Mouse (Mus musculus) testis, adult 2 months (tissue): ENCODE measurements around the gene Sbds. TPM values are rescaled to one million over a fixed set of nuclear protein-coding genes. Genes with fewer than 3 reads are reported as not detected.

ENCODE experiments used
- H3K27ac ChIP-seq: fragments of 200-500 bp; 2 replicates; pipeline ENCODE4 v1.5.1; 2012; ENCODE audit warnings: low read depth, low read length; ENCODE audit not compliant: control insufficient read depth, insufficient read depth
- H3K27me3 ChIP-seq: fragments of 200-500 bp; 2 replicates; pipeline ENCODE4 v1.6.1; 2012; ENCODE audit warnings: mild to moderate bottlenecking, low read length, moderate library complexity; ENCODE audit not compliant: control insufficient read depth, insufficient read depth
- H3K36me3 ChIP-seq: fragments of 200-500 bp; 2 replicates; pipeline ENCODE4 v1.6.1; 2012; ENCODE audit warnings: mild to moderate bottlenecking, low read length; ENCODE audit not compliant: control insufficient read depth, insufficient read depth
- H3K4me1 ChIP-seq: fragments of 200-500 bp; 2 replicates; pipeline ENCODE4 v1.6.1; 2012; ENCODE audit warnings: low read length; ENCODE audit not compliant: control insufficient read depth, insufficient read depth
- H3K4me3 ChIP-seq: fragments of 200-500 bp; 2 replicates; pipeline ENCODE4 v1.5.1; 2012; ENCODE audit warnings: low read depth, mild to moderate bottlenecking, low read length, moderate library complexity, mixed read lengths; ENCODE audit not compliant: control insufficient read depth
- CTCF ChIP-seq: fragments of 200-500 bp; IDR thresholded peaks from 2 replicates; pipeline ENCODE4 v1.5.1; 2012; ENCODE audit warnings: low read depth, mild to moderate bottlenecking, inconsistent platforms, low read length, moderate library complexity; ENCODE audit not compliant: control insufficient read depth, insufficient read depth, insufficient replicate concordance
- POLR2A ChIP-seq: fragments of 200-500 bp; IDR thresholded peaks from 2 replicates; pipeline ENCODE4 v1.6.1; 2012; ENCODE audit warnings: low read depth, mild to moderate bottlenecking, inconsistent platforms, low read length, moderate library complexity; ENCODE audit not compliant: control insufficient read depth
- polyA plus RNA-seq: library from polyadenylated mRNA; depleted of rRNA; stranded (reverse); fragments of >200 nt; gene quantifications from 2 replicates; pipeline ENCODE4 v1.2.3, GENCODE M21; 2012

Gene Sbds
- polyA plus RNA-seq, 1 experiment, result 52.2 TPM

DNA sequence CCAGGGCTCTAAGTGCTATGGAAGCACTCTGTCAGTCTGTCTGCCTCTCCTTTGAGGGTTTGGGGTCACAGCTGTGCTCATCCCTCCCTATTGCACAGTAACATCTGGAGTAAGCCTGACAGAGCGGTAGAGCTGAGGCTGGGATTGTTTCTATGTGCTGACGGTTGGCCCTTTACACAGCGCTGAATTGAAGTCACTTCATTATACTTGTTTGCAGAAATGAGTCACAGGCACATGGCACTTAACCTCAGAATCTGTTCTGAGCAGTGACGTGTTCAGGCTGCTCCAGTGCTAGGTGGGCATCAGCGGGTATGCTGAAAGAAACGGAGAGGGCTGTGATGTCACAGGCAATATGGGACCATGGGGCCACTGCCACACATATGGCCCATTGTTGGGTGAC lies 17.7 kb upstream of the Sbds start:
- H3K27me3 ChIP-seq, result no peaks in the 10 kb centered on the region
- peaks cover 2% of the 10 kb centered on the region; the same call in 1 of the 2 replicates for H3K36me3 ChIP-seq
- no peak overlapping the region for H3K27ac ChIP-seq
- no peak for TF ChIP-seq POLR2A
- no peak for TF ChIP-seq CTCF
- no peak overlapping the region for H3K4me3 ChIP-seq
- H3K4me1 ChIP-seq, result no peaks in the 10 kb centered on the region

DNA sequence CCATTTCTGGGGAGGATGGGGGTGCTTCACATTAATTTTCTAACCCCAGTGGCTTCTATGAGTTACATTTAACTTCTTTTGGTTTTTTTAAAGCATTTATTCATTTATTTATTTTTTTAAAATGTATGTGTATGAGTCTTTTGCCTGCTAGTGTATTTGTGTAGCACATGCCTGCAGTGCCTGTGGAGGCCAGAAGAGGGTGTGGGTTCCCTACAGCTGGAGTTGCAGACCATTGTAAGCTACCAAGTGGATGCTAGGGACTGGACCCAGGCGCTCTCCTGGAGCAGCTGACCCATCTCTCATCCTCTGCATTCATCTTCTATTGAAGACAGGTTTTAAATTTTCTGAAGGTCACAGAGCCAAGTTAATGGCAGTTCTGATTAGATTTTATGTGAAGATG lies 17.0 kb upstream of the Sbds start:
- TF ChIP-seq POLR2A, result no peak
- TF ChIP-seq CTCF, result no peak; the same call in 1 of the 2 replicates
- Histone ChIP-seq H3K4me3 (no peak overlapping the region), H3K4me1 (no peaks in the 10 kb centered on the region), H3K27me3 (no peaks in the 10 kb centered on the region), H3K27ac (no peak overlapping the region), H3K36me3 (peaks cover 2% of the 10 kb centered on the region; the same call in 1 of the 2 replicates)

DNA sequence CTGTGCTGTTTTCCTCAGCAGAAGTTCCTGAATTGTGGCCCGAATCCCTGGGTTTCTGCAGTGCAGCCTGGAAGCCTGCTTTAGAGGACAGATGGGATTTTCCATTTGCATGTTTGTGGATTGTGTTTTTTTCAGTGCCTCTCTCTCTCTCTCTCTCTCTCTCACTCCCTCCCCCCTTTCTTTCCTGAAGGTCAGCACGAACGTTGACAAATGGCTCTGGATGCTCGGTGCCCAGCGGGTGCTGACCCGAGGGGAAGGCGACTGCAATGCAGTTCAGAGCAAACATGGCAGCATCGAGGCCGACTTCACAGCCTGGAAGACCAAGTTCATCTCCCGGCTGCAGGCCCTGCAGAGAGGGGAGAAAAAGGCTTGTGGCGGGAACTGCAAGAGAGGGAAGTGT lies 13.6 kb upstream of the Sbds start:
- Histone ChIP-seq H3K4me1 (no peaks in the 10 kb centered on the region), H3K27me3 (no peaks in the 10 kb centered on the region), H3K36me3 (peaks cover 1% of the 10 kb centered on the region; the same call in 1 of the 2 replicates), H3K4me3 (no peak overlapping the region), H3K27ac (no peak overlapping the region)
- no peak for TF ChIP-seq CTCF
- TF ChIP-seq POLR2A, result no peak

DNA sequence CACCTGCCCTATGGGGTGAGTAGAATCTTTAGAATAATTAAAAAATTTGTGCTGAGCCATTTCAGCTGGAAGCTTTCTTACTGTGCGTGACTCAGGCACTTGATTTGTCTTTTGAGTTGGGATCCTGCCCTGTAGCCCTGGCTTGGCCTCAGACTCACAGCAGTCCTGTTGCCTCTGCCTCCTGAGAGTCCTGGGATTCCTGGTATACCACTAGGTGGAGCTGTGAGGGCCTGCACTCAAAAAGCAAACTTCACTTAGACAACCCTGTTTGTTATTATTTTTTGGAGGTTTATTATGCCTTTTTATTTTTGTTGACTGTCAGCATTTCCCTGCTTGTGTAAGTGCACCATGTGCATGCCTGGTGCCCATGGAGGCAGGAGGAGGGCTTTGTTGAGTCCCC lies 12.0 kb upstream of the Sbds start:
- TF ChIP-seq CTCF, result peak; percentile 34; the same call in 1 of the 2 replicates
- no peak for TF ChIP-seq POLR2A
- peaks cover 1% of the 10 kb centered on the region for H3K36me3 ChIP-seq
- no peaks in the 10 kb centered on the region for H3K4me1 ChIP-seq
- H3K27ac ChIP-seq, result no peak overlapping the region
- no peak overlapping the region for H3K4me3 ChIP-seq
- no peaks in the 10 kb centered on the region for H3K27me3 ChIP-seq

DNA sequence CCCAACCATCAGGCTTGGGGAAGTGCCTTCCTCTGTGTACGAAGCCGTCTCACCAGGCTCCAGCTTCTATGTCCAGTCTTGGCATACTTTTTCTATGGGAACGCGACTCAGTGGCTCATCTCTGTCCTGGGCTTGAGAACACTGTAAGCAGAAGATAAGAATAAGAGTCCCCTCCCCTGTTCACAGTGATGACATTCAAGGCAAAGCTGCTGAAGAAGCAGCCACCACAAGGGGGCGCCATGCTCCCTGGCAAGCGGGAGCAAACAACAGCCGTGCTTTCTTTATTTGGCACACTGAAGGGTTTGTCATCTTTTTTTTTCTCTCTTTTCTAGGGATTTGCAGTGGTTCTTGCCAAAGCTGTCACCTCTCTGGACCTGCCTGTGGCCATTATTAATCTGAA lies 11.3 kb upstream of the Sbds start:
- Histone ChIP-seq H3K27me3 (no peaks in the 10 kb centered on the region), H3K4me3 (no peak overlapping the region), H3K36me3 (peaks cover 1% of the 10 kb centered on the region), H3K4me1 (no peaks in the 10 kb centered on the region), H3K27ac (no peak overlapping the region)
- TF ChIP-seq CTCF (peak; percentile 72; the same call in 1 of the 2 replicates), POLR2A (no peak)

DNA sequence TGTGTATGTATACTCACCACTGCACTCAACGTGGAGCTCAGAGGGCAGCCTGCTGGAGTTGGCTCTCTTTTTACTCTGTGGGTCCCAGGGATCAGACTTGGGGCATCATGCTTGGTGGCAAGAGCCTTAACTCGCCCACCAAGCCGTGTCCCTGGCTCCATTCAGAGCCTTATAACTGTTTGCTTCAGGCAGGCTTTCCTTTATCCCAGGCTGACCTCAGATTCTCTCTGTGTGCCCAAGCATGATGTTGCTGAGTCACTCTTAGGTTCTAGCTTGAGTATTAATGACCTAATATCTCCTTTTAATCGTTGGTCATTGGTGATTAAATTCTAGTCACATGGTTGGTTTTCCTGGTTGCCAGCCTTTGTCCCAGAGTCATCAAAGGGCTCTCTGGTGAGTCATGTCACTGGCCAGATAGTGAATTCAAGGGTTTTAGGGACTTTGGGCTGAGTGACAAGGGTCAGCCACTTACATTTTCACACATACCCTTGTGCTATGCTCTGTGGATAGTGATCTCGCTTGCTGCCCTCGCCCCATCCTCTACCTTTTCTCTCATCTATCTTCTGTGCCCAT lies 9.2 kb upstream of the Sbds start:
- Histone ChIP-seq H3K36me3 (peaks cover 1% of the 10 kb centered on the region), H3K27ac (no peak overlapping the region)
- TF ChIP-seq CTCF (no peak), POLR2A (no peak)

DNA sequence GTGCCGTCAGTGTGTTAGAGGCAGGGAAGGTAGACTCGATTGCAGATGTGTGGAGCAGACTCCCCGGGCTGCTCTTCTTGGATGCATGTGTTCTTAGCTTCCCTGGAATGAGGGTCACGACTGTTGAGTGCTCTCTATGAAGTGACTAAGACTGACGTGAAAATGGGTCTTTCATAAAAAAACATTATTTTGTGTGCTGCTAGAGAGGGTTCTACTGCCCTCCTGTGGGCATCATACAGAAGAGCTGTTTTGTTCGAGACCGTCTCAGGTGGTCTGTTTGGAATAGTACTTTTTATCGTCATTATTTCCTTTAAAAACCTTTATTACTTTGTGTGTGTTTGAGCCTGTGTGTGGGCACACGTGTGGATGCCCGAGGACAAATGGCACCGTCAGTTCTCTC lies 8.1 kb upstream of the Sbds start:
- Histone ChIP-seq H3K36me3 (peaks cover 1% of the 10 kb centered on the region), H3K27ac (no peak overlapping the region), H3K4me3 (no peak overlapping the region), H3K4me1 (no peaks in the 10 kb centered on the region), H3K27me3 (no peaks in the 10 kb centered on the region)
- TF ChIP-seq POLR2A (no peak), CTCF (no peak)

More for the DNA sequence above, 9.2 kb upstream of the Sbds start:
- H3K27me3 ChIP-seq, result no peaks in the 10 kb centered on the region
- H3K4me3 ChIP-seq, result no peak overlapping the region
- no peaks in the 10 kb centered on the region for H3K4me1 ChIP-seq
